Mouse (Mus musculus): ENCODE results near the gene Gm28635. TPM values are rescaled to one million over a fixed set of nuclear protein-coding genes. Genes with fewer than 3 reads are reported as not detected.

Gene Gm28635
- polyA plus RNA-seq, 1 experiment from 2014 or later, result not detected

DNA sequence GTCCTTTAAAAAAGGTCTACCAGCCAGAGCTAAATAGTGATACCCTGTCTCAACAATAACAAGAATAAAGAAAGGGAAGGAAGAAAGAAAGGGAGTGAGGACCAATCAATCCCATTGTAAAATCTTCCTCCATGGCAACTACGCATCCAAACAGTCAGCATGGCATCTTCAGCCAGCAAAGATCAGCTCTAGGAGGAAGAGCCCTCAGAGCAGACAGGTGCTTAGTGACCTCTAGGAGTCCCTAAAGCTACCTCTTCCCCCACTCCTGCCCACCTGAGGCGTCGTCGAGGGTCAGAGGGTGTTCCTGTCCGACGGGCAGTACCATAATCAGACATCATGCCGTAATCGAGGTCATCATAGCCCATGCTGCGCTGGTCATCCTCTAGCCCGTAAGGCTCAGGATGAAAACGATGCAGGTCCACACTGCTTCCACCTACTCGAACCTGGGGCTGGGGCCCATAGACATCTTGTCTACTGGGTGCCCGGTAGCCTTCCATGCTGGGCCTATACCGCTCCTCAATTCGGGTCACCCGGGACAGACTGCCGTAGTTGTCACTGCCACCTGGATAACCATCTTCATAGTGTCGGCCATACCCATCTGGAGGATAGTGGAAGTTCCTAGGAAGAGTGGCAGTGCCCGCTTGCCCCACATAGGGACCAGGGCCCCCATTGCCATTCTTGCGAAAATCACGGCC lies 58.0 kb downstream of the Gm28635 start:
- WGBS, result 96% methylated on average over 21 of the region's 21 CpGs
- no peak overlapping the region for H3K9ac ChIP-seq
- H3K4me3 ChIP-seq (replicated peaks; ENCODE audit: low read length), result no peak overlapping the region
- no peaks in the 10 kb centered on the region for H3K4me1 ChIP-seq (replicated peaks; ENCODE audit: control insufficient read depth, insufficient read depth, low read length)
- H3K9me3 ChIP-seq (ENCODE audit: control insufficient read depth, low read length), result no peaks in the 10 kb centered on the region
- no peaks in the 10 kb centered on the region for H3K27me3 ChIP-seq (ENCODE audit: control insufficient read depth, insufficient read depth, low read length)
- no peak for DNase-seq (ENCODE audit: low spot score)
- no peak overlapping the region for H3K27ac ChIP-seq
- H3K36me3 ChIP-seq (replicated peaks; ENCODE audit: control insufficient read depth, insufficient read depth), result peaks cover 93% of the 10 kb centered on the region
- no peak for ATAC-seq (ENCODE audit: low FRiP score)
- no peak overlapping the region for H3K4me2 ChIP-seq (replicated peaks)

DNA sequence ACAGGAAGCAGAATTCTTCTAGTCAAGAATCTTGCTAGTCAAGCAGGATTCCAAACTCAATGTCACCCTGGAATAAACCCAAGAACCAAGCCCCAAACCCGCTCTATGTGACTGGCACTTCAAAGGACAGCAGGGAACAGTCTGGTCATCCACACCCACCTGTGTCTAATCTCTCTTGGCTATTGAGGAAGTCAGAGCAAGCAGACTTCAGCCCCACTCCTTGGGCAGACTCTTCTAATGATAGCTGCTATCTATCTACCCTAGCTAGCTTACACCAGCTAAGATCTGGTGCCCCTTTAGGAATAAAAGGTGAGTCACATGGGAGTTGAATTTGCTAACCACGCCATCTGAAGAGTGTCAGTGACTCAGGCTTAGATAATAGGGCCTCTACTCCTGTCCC lies 58.9 kb downstream of the Gm28635 start:
- Histone ChIP-seq H3K27ac (no peak overlapping the region), H3K4me3 (replicated peaks; ENCODE audit: low read length) (no peak overlapping the region), H3K9me3 (ENCODE audit: control insufficient read depth, low read length) (no peaks in the 10 kb centered on the region), H3K27me3 (ENCODE audit: control insufficient read depth, insufficient read depth, low read length) (no peaks in the 10 kb centered on the region), H3K4me1 (replicated peaks; ENCODE audit: control insufficient read depth, insufficient read depth, low read length) (no peaks in the 10 kb centered on the region), H3K9ac (no peak overlapping the region), H3K4me2 (replicated peaks) (no peak overlapping the region), H3K36me3 (replicated peaks; ENCODE audit: control insufficient read depth, insufficient read depth) (peaks cover 92% of the 10 kb centered on the region)
- ATAC-seq (ENCODE audit: low FRiP score) (no peak), DNase-seq (ENCODE audit: low spot score) (no peak)
- WGBS, result 89% methylated on average over 2 of the region's 2 CpGs

DNA sequence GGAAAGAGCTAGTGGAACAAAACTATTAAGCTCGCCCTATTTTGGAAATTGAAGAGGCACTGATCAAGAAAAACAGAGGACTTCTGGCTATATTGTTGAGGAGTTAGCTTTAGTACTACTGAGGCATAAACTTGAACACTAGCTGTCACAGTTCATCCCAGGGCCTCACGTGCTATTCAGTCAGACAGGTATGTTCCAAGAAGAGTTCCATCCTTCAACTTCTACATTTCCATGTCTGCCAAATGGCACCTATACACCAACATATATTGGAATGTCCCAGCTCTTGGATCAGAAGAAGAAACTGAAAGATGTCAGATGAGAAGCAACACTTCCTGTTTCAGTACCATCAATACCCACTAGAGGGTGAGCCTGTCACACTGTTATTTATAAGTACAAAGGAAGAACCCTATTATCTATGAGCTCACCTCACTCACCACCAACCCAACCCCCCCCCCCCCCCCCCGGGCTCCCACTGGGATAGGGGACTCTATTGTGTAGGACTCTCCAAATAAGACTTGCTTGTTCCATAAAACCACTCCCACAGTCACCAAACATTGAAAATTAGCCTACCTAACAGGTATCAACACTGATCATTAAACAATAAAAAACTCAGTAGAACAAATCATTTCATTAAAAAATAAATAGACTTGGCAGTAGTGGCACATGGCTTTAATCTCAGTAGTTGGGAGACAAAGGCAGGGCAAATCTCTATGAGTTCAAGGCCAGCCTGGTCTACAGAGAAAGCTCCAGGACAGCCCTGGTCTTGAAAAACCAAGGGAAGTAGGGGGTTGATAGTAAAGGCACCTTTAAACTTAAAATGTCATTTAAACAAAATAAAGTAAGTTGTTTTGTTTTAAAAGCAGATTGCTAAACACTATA lies 60.0 kb downstream of the Gm28635 start:
- ATAC-seq (ENCODE audit: low FRiP score), result peak; percentile 78; the same call in 1 of the 2 replicates
- WGBS, result 68% methylated on average over 3 of the region's 3 CpGs
- H3K4me3 ChIP-seq (replicated peaks; ENCODE audit: low read length), result no peak overlapping the region
- no peaks in the 10 kb centered on the region for H3K9me3 ChIP-seq (ENCODE audit: control insufficient read depth, low read length)
- no peaks in the 10 kb centered on the region for H3K27me3 ChIP-seq (ENCODE audit: control insufficient read depth, insufficient read depth, low read length)
- no peak overlapping the region for H3K9ac ChIP-seq
- H3K36me3 ChIP-seq (replicated peaks; ENCODE audit: control insufficient read depth, insufficient read depth), result peaks cover 92% of the 10 kb centered on the region
- DNase-seq (ENCODE audit: low spot score), result peak; percentile 73
- H3K27ac ChIP-seq, result no peak overlapping the region
- H3K4me2 ChIP-seq (replicated peaks), result no peak overlapping the region
- no peaks in the 10 kb centered on the region for H3K4me1 ChIP-seq (replicated peaks; ENCODE audit: control insufficient read depth, insufficient read depth, low read length)

DNA sequence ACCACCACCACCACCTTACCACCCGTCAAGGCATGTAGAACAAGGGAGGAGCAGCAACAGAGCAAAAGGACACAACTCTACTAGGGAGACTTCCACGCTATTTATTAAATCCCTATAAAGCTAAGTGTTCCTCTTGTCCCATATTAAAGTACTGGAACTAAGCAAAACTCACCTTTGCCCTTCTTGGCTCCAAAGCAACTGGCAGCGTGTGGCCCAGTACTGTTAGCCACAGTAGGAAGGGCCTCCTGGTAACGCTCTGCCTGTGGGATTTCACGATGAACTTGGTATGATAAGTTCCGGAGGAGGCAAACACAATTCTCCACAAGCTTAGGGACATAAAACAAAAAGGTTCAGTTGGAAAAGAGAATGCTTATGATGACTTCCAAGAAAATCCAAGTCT lies 65.1 kb downstream of the Gm28635 start:
- WGBS, result 97% methylated on average over 6 of the region's 6 CpGs
- H3K9me3 ChIP-seq (ENCODE audit: control insufficient read depth, low read length), result no peaks in the 10 kb centered on the region
- no peak for DNase-seq (ENCODE audit: low spot score)
- H3K4me3 ChIP-seq (replicated peaks; ENCODE audit: low read length), result no peak overlapping the region
- H3K36me3 ChIP-seq (replicated peaks; ENCODE audit: control insufficient read depth, insufficient read depth), result peaks cover 98% of the 10 kb centered on the region
- no peak overlapping the region for H3K4me2 ChIP-seq (replicated peaks)
- H3K9ac ChIP-seq, result no peak overlapping the region
- ATAC-seq (ENCODE audit: low FRiP score), result no peak
- H3K27ac ChIP-seq, result no peak overlapping the region
- H3K4me1 ChIP-seq (replicated peaks; ENCODE audit: control insufficient read depth, insufficient read depth, low read length), result no peaks in the 10 kb centered on the region
- no peaks in the 10 kb centered on the region for H3K27me3 ChIP-seq (ENCODE audit: control insufficient read depth, insufficient read depth, low read length)

DNA sequence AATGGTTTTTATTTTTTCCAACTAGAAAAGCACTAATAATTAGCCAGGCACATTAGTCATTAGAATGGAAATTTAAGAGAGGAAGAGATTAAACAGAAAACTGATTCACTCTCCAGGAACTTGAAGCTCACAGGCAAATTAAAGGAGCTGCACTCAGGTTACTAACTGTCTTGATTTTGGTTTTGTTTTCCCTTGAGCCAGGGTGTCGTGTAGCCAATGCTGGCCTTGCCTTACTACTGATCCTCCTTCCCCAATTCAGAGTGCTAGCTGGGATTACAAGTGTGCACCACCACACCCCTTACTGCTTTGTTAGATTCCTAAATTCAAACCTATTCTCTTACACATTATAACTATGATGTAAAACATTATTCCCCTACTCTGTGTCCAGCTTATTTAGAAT lies 70.0 kb downstream of the Gm28635 start:
- no peaks in the 10 kb centered on the region for H3K4me1 ChIP-seq (replicated peaks; ENCODE audit: control insufficient read depth, insufficient read depth, low read length)
- ATAC-seq (ENCODE audit: low FRiP score) (no peak), DNase-seq (ENCODE audit: low spot score) (no peak)
- no peak overlapping the region for H3K27ac ChIP-seq
- 87% methylated on average over 1 of the region's 1 CpGs for WGBS
- peaks cover 100% of the 10 kb centered on the region for H3K36me3 ChIP-seq (replicated peaks; ENCODE audit: control insufficient read depth, insufficient read depth)
- no peak overlapping the region for H3K9ac ChIP-seq
- H3K4me2 ChIP-seq (replicated peaks), result no peak overlapping the region
- H3K4me3 ChIP-seq (replicated peaks; ENCODE audit: low read length), result no peak overlapping the region
- no peaks in the 10 kb centered on the region for H3K27me3 ChIP-seq (ENCODE audit: control insufficient read depth, insufficient read depth, low read length)
- no peaks in the 10 kb centered on the region for H3K9me3 ChIP-seq (ENCODE audit: control insufficient read depth, low read length)

DNA sequence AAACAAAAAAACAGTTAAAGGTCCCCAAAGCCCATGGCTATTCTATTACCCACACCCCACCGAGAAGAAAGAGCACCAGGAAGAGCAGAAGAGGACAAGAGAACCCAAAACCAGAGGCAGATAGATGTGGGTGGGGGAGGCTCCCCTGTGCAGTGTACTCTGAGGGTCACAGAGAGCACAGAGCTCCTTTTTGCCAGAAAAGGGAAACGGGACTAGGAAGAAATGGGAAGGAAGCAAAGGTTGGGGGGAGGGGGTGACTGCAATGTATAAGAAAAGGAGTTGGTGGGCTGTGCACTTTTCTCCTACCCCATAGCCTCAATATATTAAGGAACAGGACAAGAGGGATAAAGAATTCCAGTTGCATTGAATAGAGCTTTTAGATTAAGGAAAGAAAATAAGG lies 76.9 kb downstream of the Gm28635 start:
- Histone ChIP-seq H3K36me3 (replicated peaks; ENCODE audit: control insufficient read depth, insufficient read depth) (peaks cover 71% of the 10 kb centered on the region), H3K9ac (no peak overlapping the region), H3K4me1 (replicated peaks; ENCODE audit: control insufficient read depth, insufficient read depth, low read length) (no peaks in the 10 kb centered on the region), H3K27ac (no peak overlapping the region), H3K4me2 (replicated peaks) (no peak overlapping the region), H3K27me3 (ENCODE audit: control insufficient read depth, insufficient read depth, low read length) (no peaks in the 10 kb centered on the region), H3K9me3 (ENCODE audit: control insufficient read depth, low read length) (no peaks in the 10 kb centered on the region), H3K4me3 (replicated peaks; ENCODE audit: low read length) (no peak overlapping the region)
- ATAC-seq (ENCODE audit: low FRiP score) (no peak), DNase-seq (ENCODE audit: low spot score) (no peak)
- 72% methylated on average over 2 of the region's 2 CpGs for WGBS

DNA sequence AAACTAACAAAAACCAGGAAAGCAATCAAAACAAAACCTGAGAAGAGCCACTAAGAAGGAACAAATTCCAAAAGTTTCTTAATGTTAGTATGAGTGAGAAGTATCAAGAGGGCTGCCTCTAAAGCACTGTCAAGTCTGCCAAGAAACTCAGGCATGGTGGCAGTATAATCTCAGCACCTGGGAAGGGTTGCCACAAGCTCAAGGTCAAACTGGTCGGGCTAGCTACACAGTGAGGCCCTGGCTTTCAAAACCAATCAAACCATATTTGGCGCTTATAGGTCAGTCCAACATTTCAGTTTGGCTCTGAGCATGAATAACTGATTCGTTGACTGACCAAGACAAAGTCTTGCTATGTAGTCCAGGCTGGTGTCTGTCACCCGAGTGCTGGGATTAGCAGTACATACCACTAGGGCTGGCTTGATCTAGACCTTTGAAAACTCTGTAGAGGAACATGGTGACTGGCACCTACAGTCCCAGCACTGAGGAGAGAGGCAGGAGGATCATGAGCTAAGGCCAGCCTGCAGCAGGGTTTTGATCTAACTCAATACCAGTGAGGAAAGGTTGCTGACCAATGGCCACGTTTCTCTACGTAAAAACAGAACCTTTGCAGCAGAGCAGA lies 78.5 kb downstream of the Gm28635 start:
- H3K36me3 ChIP-seq (replicated peaks; ENCODE audit: control insufficient read depth, insufficient read depth), result peaks cover 62% of the 10 kb centered on the region
- WGBS, result 92% methylated on average over 6 of the region's 6 CpGs
- no peaks in the 10 kb centered on the region for H3K9me3 ChIP-seq (ENCODE audit: control insufficient read depth, low read length)

DNA sequence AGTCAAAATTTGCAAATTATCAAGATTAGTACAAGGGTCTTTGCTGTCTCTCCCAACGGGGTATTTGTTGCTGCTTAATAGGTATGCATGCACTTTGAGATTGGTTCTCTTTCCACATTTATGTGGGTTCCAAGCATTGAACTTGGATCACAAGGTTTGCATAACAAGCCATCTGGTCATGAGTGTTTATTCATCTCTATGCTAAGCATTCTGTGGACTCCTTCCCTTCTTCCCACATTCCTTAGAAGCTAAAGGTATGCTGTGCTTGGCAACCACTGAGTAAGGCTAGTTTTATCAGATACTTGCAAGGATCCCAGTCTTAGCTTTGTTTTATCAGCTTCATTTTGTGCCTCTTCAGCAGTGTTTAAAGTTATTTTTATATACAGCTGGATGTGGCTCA lies 80.7 kb downstream of the Gm28635 start:
- Histone ChIP-seq H3K4me3 (replicated peaks; ENCODE audit: low read length) (no peak overlapping the region), H3K9ac (no peak overlapping the region), H3K4me1 (replicated peaks; ENCODE audit: control insufficient read depth, insufficient read depth, low read length) (no peaks in the 10 kb centered on the region), H3K4me2 (replicated peaks) (no peak overlapping the region), H3K27me3 (ENCODE audit: control insufficient read depth, insufficient read depth, low read length) (no peaks in the 10 kb centered on the region), H3K27ac (no peak overlapping the region), H3K36me3 (replicated peaks; ENCODE audit: control insufficient read depth, insufficient read depth) (peaks cover 40% of the 10 kb centered on the region), H3K9me3 (ENCODE audit: control insufficient read depth, low read length) (no peaks in the 10 kb centered on the region)
- ATAC-seq (ENCODE audit: low FRiP score), result no peak
- no peak for DNase-seq (ENCODE audit: low spot score)
- WGBS, result 97% methylated on average over 1 of the region's 1 CpGs

More for the DNA sequence above, 78.5 kb downstream of the Gm28635 start:
- no peak for DNase-seq (ENCODE audit: low spot score)
- H3K27ac ChIP-seq, result no peak overlapping the region
- H3K27me3 ChIP-seq (ENCODE audit: control insufficient read depth, insufficient read depth, low read length), result no peaks in the 10 kb centered on the region
- H3K4me3 ChIP-seq (replicated peaks; ENCODE audit: low read length), result no peak overlapping the region
- no peak for ATAC-seq (ENCODE audit: low FRiP score)
- no peak overlapping the region for H3K4me2 ChIP-seq (replicated peaks)
- H3K4me1 ChIP-seq (replicated peaks; ENCODE audit: control insufficient read depth, insufficient read depth, low read length), result no peaks in the 10 kb centered on the region
- H3K9ac ChIP-seq, result no peak overlapping the region

DNA sequence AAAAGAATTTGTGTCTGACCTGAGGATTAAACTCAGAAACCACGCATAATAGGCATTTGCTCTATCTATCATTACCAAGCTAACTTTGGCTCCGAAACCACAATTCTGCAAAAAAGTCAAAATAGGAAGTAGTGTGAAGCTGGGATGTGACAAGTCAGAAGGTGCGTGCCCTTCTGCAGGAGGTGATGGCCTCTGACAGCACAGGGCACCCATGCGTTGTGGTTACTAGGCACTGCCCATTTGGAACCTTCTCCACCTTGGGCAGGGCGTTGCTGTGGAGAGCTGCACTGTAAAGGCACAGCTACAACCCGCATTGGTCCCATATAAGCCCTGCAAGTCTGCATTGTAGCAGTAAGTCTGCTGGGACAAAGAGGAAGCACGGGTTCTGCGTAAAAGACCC lies 85.0 kb downstream of the Gm28635 start:
- Histone ChIP-seq H3K9me3 (ENCODE audit: control insufficient read depth, low read length) (no peaks in the 10 kb centered on the region), H3K4me3 (replicated peaks; ENCODE audit: low read length) (no peak overlapping the region), H3K4me1 (replicated peaks; ENCODE audit: control insufficient read depth, insufficient read depth, low read length) (no peaks in the 10 kb centered on the region), H3K4me2 (replicated peaks) (no peak overlapping the region), H3K36me3 (replicated peaks; ENCODE audit: control insufficient read depth, insufficient read depth) (peaks cover 17% of the 10 kb centered on the region; the same call in 1 of the 2 replicates), H3K9ac (no peak overlapping the region), H3K27me3 (ENCODE audit: control insufficient read depth, insufficient read depth, low read length) (no peaks in the 10 kb centered on the region), H3K27ac (no peak overlapping the region)
- no peak for ATAC-seq (ENCODE audit: low FRiP score)
- DNase-seq (ENCODE audit: low spot score), result no peak
- 97% methylated on average over 8 of the region's 8 CpGs for WGBS
